Mouse (Mus musculus): ENCODE measurements at regions not wholly inside any gene's neighbourhood (a gene's known extent, or its start where the extent isn't known, plus 50 kb on each side); places are given as distances from the start of the nearest gene placed in this dataset.
A peak's percentile ranks its signal among the peaks of the same experiment; 100 is the strongest.

- Histone ChIP-seq H3K4me1 (ENCODE audit: insufficient read depth, low read length) (no peaks in the 10 kb centered on the region), H3K9ac (replicated peaks; ENCODE audit: low read length, poor library complexity, severe bottlenecking) (no peak overlapping the region), H3K27ac (ENCODE audit: low read depth, low read length) (no peak overlapping the region), H3K36me3 (ENCODE audit: insufficient read depth, low read length) (no peaks in the 10 kb centered on the region), H3K4me2 (ENCODE audit: low read depth, low read length, poor library complexity, severe bottlenecking) (no peak overlapping the region), H3K27me3 (ENCODE audit: insufficient read depth, low read length) (no peaks in the 10 kb centered on the region), H3K4me3 (ENCODE audit: low read depth, low read length) (no peak overlapping the region), H3K9me3 (ENCODE audit: low read length) (no peaks in the 10 kb centered on the region)
- no peak for TF ChIP-seq CTCF (IDR thresholded peaks at IDR 0.05)
- DNase-seq (ENCODE audit: low spot score) (no peak), ATAC-seq (ENCODE audit: low FRiP score) (no peak)
- 91% methylated on average over 4 of the region's 4 CpGs for WGBS
Measured at GRCm38 (mm10) chr14:36696993-36697392, 271.6 kb downstream of the Ccser2 start.

GRCm38 (mm10) chr14:36691958-36692357, 276.6 kb downstream of the Ccser2 start:
- no peak for ATAC-seq (ENCODE audit: low FRiP score)
- Histone ChIP-seq H3K4me2 (ENCODE audit: low read depth, low read length, poor library complexity, severe bottlenecking) (no peak overlapping the region), H3K4me3 (ENCODE audit: low read depth, low read length) (no peak overlapping the region), H3K4me1 (ENCODE audit: insufficient read depth, low read length) (no peaks in the 10 kb centered on the region), H3K9me3 (ENCODE audit: low read length) (no peaks in the 10 kb centered on the region), H3K36me3 (ENCODE audit: insufficient read depth, low read length) (no peaks in the 10 kb centered on the region), H3K9ac (replicated peaks; ENCODE audit: low read length, poor library complexity, severe bottlenecking) (no peak overlapping the region), H3K27me3 (ENCODE audit: insufficient read depth, low read length) (no peaks in the 10 kb centered on the region), H3K27ac (ENCODE audit: low read depth, low read length) (no peak overlapping the region)
- DNase-seq (ENCODE audit: low spot score) = no peak
- no peak for TF ChIP-seq CTCF (IDR thresholded peaks at IDR 0.05)

- no peak overlapping the region for H3K27ac ChIP-seq (ENCODE audit: low read depth, low read length)
- H3K4me3 ChIP-seq (ENCODE audit: low read depth, low read length) = no peak overlapping the region
- TF ChIP-seq CTCF (IDR thresholded peaks at IDR 0.05) = no peak
- no peaks in the 10 kb centered on the region for H3K9me3 ChIP-seq (ENCODE audit: low read length)
- H3K27me3 ChIP-seq (ENCODE audit: insufficient read depth, low read length) = no peaks in the 10 kb centered on the region
- ATAC-seq (ENCODE audit: low FRiP score) (no peak), DNase-seq (ENCODE audit: low spot score) (no peak)
- no peaks in the 10 kb centered on the region for H3K4me1 ChIP-seq (ENCODE audit: insufficient read depth, low read length)
- no peaks in the 10 kb centered on the region for H3K36me3 ChIP-seq (ENCODE audit: insufficient read depth, low read length)
- no peak overlapping the region for H3K4me2 ChIP-seq (ENCODE audit: low read depth, low read length, poor library complexity, severe bottlenecking)
- no peak overlapping the region for H3K9ac ChIP-seq (replicated peaks; ENCODE audit: low read length, poor library complexity, severe bottlenecking)
- WGBS = 84% methylated on average over 2 of the region's 2 CpGs
Measured at GRCm38 (mm10) chr14:36691018-36691417, 277.6 kb downstream of the Ccser2 start.

- no peak for ATAC-seq (ENCODE audit: low FRiP score)
- whole genome bisulfite sequencing = 54% methylated on average over 1 of the region's 1 CpGs
- Histone ChIP-seq H3K4me2 (ENCODE audit: low read depth, low read length, poor library complexity, severe bottlenecking) (no peak overlapping the region), H3K27me3 (ENCODE audit: insufficient read depth, low read length) (no peaks in the 10 kb centered on the region), H3K4me1 (ENCODE audit: insufficient read depth, low read length) (no peaks in the 10 kb centered on the region), H3K9me3 (ENCODE audit: low read length) (no peaks in the 10 kb centered on the region), H3K9ac (replicated peaks; ENCODE audit: low read length, poor library complexity, severe bottlenecking) (no peak overlapping the region), H3K36me3 (ENCODE audit: insufficient read depth, low read length) (no peaks in the 10 kb centered on the region), H3K27ac (ENCODE audit: low read depth, low read length) (no peak overlapping the region), H3K4me3 (ENCODE audit: low read depth, low read length) (no peak overlapping the region)
- no peak for TF ChIP-seq CTCF (IDR thresholded peaks at IDR 0.05)
- DNase-seq (ENCODE audit: low spot score) = no peak
Measured at GRCm38 (mm10) chr14:36658678-36659263, 309.8 kb downstream of the Ccser2 start.

GRCm38 (mm10) chr14:36658193-36658592, 310.4 kb downstream of the Ccser2 start:
- Histone ChIP-seq H3K27ac (ENCODE audit: low read depth, low read length) (no peak overlapping the region), H3K4me1 (ENCODE audit: insufficient read depth, low read length) (no peaks in the 10 kb centered on the region; the same call in 1 of the 2 replicates), H3K27me3 (ENCODE audit: insufficient read depth, low read length) (no peaks in the 10 kb centered on the region), H3K9ac (replicated peaks; ENCODE audit: low read length, poor library complexity, severe bottlenecking) (no peak overlapping the region), H3K36me3 (ENCODE audit: insufficient read depth, low read length) (no peaks in the 10 kb centered on the region), H3K4me3 (ENCODE audit: low read depth, low read length) (no peak overlapping the region), H3K9me3 (ENCODE audit: low read length) (no peaks in the 10 kb centered on the region), H3K4me2 (ENCODE audit: low read depth, low read length, poor library complexity, severe bottlenecking) (no peak overlapping the region)
- DNase-seq (ENCODE audit: low spot score) = no peak
- ATAC-seq (ENCODE audit: low FRiP score) = no peak
- WGBS = 86% methylated on average over 3 of the region's 3 CpGs
- no peak for TF ChIP-seq CTCF (IDR thresholded peaks at IDR 0.05)

GRCm38 (mm10) chr14:36652982-36653557, 315.5 kb downstream of the Ccser2 start:
- WGBS = 5% methylated on average over 6 of the region's 6 CpGs
- H3K4me2 ChIP-seq (ENCODE audit: low read depth, low read length, poor library complexity, severe bottlenecking) = no peak overlapping the region
- H3K4me3 ChIP-seq (ENCODE audit: low read depth, low read length) = no peak overlapping the region
- H3K4me1 ChIP-seq (ENCODE audit: insufficient read depth, low read length) = no peaks in the 10 kb centered on the region; the same call in 1 of the 2 replicates
- ATAC-seq (ENCODE audit: low FRiP score) (peak; percentile 78), DNase-seq (ENCODE audit: low spot score) (peak; percentile 85)
- no peak overlapping the region for H3K9ac ChIP-seq (replicated peaks; ENCODE audit: low read length, poor library complexity, severe bottlenecking)
- H3K36me3 ChIP-seq (ENCODE audit: insufficient read depth, low read length) = no peaks in the 10 kb centered on the region
- no peaks in the 10 kb centered on the region for H3K9me3 ChIP-seq (ENCODE audit: low read length)
- H3K27ac ChIP-seq (ENCODE audit: low read depth, low read length) = no peak overlapping the region
- no peaks in the 10 kb centered on the region for H3K27me3 ChIP-seq (ENCODE audit: insufficient read depth, low read length)
- no peak for TF ChIP-seq CTCF (IDR thresholded peaks at IDR 0.05)
